Mouse (Mus musculus) left cerebral cortex, postnatal 36 days (tissue): Measurements from ENCODE around the gene Mbtps1. TPM values are rescaled to one million over a fixed set of nuclear protein-coding genes. Genes with fewer than 3 reads are reported as not detected.

Source experiments
- DNase-seq, 2 experiments: peaks; one replicate each; pipeline ENCODE4 v3.0.0; 2021 to 2022; ENCODE audit warnings: low spot score in 2 of 2, mixed read lengths in 1 of 2
- intact Hi-C: fragments of 180-260 bp; cut with DNase I; formaldehyde crosslinking; loops from one replicate; pipeline ENCODE4 v1.15.1; 2025
- total RNA-seq, 2 experiments: library from RNA; stranded (reverse); gene quantifications; 2 replicates each; pipeline ENCODE4 v1.2.3; 2021

Mbtps1 gene
- total RNA-seq, 2 experiments from 2014 or later = 65.4 to 74.4 TPM

DNA sequence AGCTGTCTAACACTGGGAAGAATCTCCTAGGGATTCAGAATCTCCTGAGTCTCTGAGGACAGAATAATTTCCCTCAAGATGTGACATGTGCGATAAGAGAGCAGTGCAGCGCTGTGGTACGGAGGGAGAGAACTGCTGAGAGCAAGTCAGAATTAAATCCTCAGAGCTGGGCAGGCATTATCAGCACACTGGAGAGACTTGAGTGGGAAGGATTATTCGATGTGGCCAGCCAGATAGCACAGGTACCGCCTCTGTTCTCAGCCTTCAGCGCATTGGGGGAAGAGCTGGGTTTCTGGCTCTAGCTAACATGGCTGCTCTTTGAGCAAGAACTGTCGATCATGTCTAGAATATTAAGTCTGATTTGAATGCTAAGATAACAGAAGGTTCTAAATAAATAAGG is 46.8 kb downstream of the Mbtps1 start:
- no peak for DNase-seq
- intact Hi-C loops = no loop called here

DNA sequence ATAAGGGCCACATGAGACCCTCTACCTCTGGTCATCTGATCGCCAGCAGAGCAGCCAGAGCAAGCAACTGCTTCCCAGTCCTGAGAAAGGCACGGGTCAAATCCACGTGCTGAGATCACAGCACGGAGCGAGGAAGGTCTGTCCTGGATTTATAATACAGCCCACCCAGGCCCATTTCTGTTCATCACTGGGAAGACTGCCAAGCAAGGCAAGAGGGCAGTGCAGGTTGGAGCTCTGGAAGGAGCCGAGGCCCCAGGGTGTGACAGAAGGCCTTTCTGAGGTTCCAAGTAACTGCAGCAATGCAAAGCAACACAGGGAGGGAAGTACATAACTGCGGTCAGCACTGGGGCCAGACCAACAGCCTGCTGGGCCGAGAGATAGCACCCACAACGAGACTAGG is 48.1 kb downstream of the Mbtps1 start:
- intact Hi-C loops = no loop called here
- DNase-seq = no peak

DNA sequence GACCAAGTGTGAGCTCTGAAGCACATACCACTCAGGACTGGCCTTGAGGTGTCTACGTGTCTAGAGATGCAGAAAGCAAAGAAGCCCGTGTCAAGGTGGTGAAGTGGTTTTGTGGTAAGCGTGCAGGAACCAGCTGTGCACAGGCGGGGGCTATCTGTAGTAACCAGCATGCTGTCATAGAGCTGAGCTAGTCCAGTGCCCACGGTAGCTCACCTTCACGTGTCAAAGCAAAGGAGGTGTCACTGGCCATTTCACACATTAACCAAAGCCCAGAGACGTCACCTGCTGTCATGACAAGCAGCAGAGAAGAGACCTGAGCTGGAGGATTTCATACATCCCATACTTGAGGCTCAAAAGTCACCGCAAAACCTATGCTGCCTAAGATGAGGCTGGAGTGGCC is 52.4 kb downstream of the Mbtps1 start:
- no peak for DNase-seq
- intact Hi-C loops = no loop called here

DNA sequence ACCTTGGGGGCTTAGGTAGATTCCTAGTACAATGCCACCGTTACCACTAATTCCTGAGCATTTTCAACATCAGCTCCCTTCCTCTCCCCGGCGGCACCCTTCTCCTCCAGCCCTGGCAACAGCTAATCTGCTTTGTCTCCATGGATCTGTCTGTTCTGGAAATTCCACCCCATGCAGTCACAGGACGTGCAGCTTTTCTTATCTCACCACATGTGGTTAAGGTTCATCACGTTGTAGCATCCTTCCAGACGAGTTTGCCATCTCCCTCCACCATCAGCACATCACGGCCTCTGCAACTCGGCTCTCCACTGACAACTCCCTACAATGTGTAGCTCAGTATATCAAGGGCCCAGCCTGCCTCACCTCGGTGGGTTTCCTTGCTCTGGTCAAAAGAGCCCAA is 53.0 kb downstream of the Mbtps1 start:
- DNase-seq = no peak

DNA sequence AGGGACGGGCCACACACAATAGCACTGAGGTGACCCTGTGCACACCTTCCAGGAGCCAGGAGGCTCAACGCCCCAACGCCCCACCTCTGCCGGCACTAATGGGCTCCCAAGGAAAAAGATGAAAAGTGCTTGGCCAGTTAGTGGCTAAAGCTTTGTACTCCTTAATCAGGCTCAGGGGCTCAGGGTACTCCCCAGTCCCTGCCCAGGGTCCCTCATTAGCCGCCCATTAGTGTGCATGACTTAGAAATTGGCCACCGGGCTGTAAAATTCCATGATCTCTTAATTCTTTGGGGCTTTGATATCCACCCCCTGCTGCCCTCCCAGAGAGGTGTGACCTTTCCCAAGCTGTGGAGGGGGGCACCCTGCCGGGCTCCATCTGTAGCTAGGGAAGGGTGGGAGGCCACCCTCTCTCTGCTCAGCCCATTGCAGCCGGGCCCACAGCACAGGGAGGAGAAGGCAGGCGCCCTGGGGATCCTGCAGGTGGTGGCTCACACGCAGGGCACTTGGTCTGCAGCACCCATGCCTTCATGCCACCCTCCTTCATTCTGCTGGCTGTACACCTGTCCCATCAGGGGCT is 55.3 kb downstream of the Mbtps1 start:
- DNase-seq = no peak
- intact Hi-C loops = no loop called here

More for the DNA sequence above, 53.0 kb downstream of the Mbtps1 start:
- intact Hi-C loops = no loop called here

DNA sequence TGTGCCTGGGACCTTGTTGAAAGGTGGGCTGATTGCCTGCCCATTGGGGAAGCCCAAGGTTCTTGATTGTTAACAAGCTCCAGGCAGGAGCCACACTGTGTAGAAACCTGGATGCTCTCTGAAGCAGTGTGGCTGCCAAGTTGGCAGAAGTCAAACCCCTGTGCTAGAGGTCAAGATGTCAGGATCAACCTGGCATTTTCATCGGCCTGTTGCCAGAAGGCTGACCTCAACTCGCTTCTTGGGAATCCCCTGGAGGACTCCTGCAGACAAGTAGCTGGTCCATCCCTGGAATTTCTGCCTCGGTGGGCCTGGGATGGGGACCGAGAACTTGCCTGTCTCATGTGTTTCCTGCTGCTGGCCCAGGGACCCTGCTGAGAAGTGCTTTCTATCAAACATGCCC is 56.4 kb downstream of the Mbtps1 start:
- intact Hi-C loops = no loop called here
- DNase-seq = no peak

DNA sequence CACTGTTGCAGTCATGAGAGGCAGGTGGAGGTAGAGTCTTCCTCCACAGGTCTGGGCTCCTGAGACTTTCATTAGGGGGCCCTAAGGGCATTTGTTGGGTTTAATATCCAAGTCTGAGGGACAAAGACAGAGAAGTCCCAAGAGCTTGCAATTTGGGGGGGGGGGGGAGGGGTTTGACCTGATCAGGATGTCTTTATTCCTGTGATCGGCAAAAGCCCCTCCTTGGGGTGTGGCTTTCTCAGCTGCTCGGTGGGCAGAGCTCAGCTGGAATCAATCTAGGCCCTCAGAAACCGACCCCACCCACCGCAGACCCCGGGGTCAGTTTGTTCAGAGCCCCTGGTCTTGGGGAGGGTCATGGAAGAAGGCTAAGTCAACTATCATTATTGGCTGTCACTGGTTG is 56.9 kb downstream of the Mbtps1 start, which contains the start of gene Slc38a8:
Slc38a8 (minus strand) TSS at position 101 of the 400 bp plus-strand sequence.
- intact Hi-C loops = no loop called here
- DNase-seq = no peak

DNA sequence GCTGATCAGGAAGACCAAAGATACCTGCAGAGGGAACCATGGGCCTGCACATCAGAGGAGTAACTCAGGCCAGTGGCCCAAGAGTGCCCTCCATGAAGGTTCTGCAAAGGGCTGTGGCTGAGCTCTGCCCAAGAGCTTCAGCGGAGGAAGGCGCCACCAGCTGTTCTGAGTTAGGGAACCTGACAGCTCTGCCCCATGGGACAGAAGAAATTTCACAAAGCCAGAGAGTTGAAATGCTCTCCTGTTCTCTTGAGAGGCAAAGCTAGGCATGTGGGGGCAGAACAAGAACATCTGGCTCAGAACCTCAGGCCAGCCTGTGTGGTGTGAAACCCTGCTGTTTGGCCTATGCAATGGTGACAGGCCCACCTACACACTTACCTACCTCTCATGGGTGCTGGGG is 58.7 kb downstream of the Mbtps1 start:
- intact Hi-C loops = no loop called here
- DNase-seq = no peak

DNA sequence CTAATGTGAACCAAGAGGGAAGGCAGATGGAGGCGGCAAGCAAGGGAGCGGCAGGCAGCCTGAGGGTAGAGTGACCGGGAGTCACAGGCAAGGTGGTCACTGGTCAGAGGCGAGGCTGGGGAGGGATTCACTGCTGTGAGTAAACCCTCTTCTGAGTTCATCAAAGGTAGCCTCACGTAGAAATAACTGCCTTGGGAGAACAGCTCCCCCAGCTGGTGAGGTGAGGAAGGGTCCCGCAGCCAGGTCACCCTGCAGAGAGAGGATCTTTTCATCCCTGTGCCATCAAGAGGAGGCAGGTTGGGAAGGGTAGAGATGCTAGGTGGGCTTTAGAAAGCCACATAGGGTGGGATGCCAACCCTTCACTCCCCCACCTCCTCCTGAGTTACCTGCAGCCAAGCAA is 61.7 kb downstream of the Mbtps1 start:
- no peak for DNase-seq
- intact Hi-C loops = loop anchor here (2.0 kb wide), 1 partner anchor 50 kb away; the partner anchor contains the start of gene Necab2

DNA sequence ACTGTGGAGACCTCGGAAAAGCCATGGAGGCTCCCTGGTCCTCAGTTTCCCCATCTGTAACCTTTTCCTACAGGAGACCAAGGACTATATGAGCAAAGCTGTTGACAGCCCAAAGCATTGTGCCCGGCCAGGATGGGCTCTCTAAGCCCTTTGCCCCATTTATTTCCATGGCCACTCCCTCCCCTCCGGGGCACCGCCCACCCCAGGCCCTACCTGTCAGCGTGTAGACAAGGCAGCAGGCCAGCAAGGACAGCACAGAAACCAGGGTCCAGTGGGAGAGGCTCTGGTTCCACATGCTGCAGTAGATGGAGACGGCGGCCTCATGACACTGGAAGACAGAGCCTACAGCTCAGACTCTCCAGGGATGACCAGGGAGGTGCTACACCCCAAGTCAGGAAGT is 71.4 kb downstream of the Mbtps1 start:
- DNase-seq = no peak
- intact Hi-C loops = no loop called here

DNA sequence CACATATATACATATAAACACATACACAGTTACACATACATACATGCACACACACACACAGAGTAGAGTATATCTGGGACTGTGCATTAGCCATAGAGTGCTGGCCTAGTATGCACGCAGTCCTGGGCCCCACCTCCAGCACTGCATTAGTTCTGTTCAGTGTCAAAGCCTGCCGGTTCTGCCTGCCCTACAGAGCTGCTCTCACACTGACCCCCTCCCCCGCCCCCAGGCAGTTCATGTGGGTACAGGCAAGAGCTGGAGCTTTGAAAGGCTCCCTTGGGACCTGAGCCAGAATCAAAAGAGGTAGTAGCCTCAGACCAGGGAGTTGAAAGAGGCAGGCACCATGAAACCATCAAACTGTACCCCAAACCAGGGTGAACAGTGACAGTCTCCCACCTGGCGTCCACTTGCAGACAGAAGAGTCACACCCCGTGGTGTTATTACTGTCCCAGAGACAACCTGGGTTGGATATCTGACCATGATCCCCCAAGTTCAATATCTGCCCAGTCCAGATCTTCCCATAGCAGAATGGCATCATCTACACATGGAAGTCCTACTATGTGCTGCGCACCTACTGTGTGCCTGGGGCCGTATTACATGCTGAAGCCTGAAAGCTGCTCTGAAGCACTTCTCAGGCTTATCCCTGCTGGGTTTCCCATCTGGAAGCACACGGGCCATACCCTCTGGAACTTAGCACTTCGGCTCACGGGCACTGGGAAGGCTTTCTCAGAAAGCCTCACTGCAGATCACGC is 74.2 kb downstream of the Mbtps1 start:
- intact Hi-C loops = no loop called here
- no peak for DNase-seq

DNA sequence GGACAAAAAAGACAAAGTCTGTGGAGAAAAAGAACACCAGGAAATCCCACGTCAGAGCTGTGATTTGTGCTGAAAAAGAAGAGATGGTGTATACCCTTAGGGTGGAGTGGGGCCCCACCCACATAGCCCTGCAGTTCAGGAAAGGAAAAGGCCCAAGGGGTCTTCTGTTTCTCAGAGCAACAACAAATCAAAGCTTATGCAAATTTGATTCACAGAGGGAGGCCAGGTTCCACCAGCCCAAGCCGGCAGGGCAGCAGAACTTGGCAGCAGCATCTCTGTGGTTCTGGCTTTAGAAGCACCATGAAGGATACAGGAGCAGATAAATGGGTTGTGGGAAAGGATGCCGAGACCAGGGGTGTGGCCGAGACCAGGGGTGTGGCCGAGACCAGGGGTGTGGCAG is 79.9 kb downstream of the Mbtps1 start:
- no peak for DNase-seq
- intact Hi-C loops = no loop called here

DNA sequence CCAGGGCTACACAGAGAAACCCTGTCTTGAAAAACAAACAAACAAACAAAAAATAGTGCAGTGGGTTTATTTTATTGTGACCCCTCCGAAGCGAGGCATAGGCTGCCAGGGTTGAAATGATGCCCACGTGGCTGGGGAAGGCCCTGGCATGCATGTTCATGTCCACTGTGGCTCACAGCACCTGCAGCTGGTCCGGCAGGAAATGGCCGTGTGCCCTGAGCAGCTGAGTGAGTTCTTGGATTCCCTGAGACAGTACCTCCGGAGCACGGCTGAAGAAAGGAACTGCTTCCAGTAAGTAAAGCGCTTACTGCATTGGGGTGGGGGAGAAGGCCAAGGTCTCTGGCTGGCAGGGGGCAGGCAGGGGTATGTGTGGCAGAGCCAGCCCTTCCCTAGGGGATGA is 90.4 kb downstream of the Mbtps1 start:
- intact Hi-C loops = no loop called here

DNA sequence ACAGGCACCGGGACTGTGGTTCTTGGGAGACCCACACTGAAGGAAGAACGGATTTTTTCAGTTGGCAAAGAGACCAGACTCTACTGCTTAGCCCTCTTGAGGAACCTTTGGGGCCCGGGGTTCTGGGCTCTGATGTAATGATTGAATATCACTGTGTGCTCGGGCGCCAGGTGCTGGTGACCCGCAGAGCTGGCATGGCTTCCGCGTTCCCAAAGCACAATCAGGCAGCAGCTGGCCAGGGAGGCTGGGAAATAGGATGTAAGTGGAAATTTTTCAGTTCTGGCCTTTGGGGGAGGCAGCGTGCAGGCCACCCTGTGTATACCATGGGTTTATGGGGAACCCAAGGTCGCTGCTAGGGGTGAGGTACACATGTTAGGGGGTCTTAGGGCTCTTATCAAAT is 91.7 kb downstream of the Mbtps1 start:
- intact Hi-C loops = no loop called here
- no peak for DNase-seq

More for the DNA sequence above, 90.4 kb downstream of the Mbtps1 start:
- no peak for DNase-seq

DNA sequence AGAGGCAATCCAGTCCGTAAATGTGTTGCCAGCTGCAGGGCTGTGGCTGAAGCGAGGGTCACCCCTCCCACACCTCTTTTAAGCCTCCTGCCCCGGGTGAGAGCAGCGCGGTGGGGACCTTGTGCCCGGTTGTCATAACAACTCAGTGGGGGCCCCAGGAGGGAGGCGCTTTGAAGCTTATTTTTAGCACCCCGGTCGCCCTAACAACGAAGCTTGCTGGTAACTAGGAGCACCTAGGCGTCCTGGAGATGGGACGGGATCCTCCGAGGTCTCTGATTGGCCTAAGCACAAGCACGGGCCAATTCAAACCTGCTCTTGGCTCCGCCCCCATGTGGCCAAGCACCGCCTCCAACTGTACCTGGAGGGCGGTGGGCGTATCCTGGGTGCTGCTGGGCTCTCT is 92.4 kb downstream of the Mbtps1 start:
- intact Hi-C loops = no loop called here
- peak in 1 of 2 experiments; percentile 49 for DNase-seq

DNA sequence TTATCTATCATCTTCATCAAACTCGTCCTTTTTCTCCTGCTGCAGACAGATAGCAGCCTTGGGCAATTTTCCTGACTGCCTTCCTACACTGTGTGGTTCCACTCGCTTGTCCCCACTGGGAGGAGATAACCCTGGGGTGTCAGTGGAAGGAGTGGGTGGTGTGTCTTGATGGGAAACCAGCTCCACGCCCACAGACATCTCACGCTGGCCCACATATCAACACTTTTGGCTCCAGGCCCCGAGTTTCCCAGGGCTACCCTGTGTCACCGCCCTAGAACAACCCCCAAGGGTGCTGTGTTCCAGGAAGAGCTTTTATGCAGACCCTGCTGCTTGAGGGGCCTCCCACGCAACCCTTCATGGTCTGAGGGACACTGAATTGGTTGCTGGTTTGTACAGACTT is 94.8 kb downstream of the Mbtps1 start:
- intact Hi-C loops = no loop called here
- no peak for DNase-seq

DNA sequence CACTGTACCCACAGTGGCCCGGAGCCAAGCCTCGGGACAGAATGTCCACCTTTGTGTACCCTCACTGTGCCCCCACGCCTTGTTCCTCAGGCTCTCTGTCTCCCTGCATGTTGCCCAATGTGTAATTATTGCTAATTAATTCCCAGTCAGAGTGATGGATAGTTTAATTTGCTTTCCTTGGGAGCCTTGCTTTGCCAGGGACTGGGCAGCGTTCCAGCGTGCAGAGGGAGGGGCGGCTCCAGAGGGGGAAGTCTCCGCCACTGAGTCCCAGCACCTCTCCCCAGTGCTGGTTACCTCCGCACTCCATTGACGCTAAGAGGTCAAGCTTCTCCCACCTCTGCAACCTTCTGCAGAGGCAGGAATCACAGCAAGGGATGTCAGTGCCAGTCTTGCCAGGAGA is 97.2 kb downstream of the Mbtps1 start:
- intact Hi-C loops = no loop called here
- DNase-seq = no peak

DNA sequence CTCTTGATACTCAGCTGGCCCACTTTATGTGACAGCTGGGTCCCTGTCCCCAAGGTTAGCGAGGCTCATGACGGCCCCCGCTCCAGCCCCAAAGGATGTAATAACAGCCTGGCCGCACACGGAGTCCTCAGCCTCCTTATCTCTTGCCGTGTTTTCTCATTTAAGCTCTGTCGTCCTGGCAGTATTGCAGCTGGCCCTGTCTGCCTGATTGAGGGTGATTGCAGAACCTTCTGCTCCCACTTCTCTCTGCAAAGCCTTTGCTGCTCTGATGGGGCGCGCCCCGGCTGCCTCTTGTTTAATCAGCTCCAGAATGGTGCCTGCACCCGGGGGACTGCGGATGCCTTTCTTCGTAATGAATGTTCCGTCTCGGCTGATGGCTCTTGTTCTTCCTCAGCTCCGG is 98.8 kb downstream of the Mbtps1 start:
- intact Hi-C loops = no loop called here
- no peak for DNase-seq
